Mouse (Mus musculus): Measurements from ENCODE around the gene Wdr35. TPM values are rescaled to one million over a fixed set of nuclear protein-coding genes. Genes with fewer than 3 reads are reported as not detected.
A peak's percentile ranks its signal among the peaks of the same experiment; 100 is the strongest.

Wdr35 gene
- polyA plus RNA-seq, 1 experiment, result 0.23 TPM

DNA sequence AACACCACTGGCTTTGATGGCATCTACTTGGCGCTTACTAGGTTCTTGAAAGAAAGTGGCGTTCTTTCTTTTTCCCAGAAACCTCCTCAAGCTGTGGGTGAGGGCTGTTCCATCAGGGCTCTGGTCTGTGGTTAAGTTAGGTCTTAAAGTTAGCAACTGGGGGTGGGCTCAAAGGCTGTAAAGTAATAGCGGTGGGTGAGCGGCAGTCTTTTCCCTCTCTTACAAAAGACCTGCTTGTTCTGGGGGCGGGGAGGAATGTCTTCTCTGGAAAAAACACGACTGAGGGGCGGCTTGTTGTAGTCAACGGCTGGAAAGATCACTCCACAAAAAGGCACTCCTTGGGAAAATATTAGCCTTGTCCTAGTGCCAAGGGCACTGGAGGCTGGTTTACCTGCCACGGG lies 19.5 kb upstream of the Wdr35 start:
- no peaks in the 10 kb centered on the region for H3K27me3 ChIP-seq (ENCODE audit: control insufficient read depth, insufficient read depth, low read length)
- H3K4me3 ChIP-seq (ENCODE audit: low read depth, low read length), result no peak overlapping the region
- H3K27ac ChIP-seq (ENCODE audit: insufficient read depth, low read depth, low read length), result no peak overlapping the region
- no peaks in the 10 kb centered on the region for H3K36me3 ChIP-seq (ENCODE audit: control insufficient read depth, insufficient read depth, low read length)
- no peaks in the 10 kb centered on the region for H3K4me1 ChIP-seq (ENCODE audit: control insufficient read depth, insufficient read depth, insufficient read length, low read length)
- 60% methylated on average over 9 of the region's 9 CpGs for WGBS
- no peak for TF ChIP-seq CTCF (IDR thresholded peaks at IDR 0.05; ENCODE audit: extremely low read depth, insufficient read length, insufficient replicate concordance, low read depth, low read length)
- no peak for TF ChIP-seq POLR2A (IDR thresholded peaks at IDR 0.05; ENCODE audit: low read depth, low read length)

DNA sequence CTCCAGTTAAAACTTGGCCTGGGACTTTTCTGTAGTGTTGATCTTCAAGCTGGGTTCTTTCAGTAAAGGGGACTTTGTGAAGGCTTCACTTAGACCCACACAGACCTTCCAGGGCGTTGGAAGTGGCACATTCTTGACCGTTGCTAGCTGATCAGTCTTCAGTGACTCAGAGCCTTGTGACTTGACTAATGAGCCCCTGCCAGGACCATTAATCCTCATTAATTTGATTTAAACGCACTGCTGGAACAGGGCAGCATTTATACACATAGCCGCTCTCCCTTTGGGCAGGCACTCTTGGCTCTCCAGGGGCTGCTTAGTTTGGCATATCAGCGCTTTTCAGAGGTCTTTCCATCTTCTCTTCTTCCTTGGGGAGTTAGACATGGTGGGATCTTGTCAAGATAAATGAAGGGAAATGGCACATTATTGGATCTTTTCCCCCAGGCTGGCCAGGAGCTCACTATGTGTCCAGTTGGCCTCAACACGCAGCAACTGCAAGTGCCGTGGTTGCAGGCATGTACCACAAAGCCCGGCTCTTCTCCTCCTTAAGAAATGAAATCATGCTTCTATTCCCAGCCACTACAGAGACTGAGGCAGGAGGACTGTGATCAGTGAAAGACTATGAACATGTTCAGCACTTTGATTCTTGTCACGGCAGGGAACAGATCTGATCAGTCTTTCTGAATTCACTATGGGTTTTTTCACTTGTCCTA lies 11.9 kb upstream of the Wdr35 start:
- TF ChIP-seq POLR2A (IDR thresholded peaks at IDR 0.05; ENCODE audit: low read depth, low read length) (no peak), CTCF (IDR thresholded peaks at IDR 0.05; ENCODE audit: extremely low read depth, insufficient read length, insufficient replicate concordance, low read depth, low read length) (no peak)
- Histone ChIP-seq H3K36me3 (ENCODE audit: control insufficient read depth, insufficient read depth, low read length) (no peaks in the 10 kb centered on the region), H3K27me3 (ENCODE audit: control insufficient read depth, insufficient read depth, low read length) (no peaks in the 10 kb centered on the region), H3K27ac (ENCODE audit: insufficient read depth, low read depth, low read length) (no peak overlapping the region), H3K4me1 (ENCODE audit: control insufficient read depth, insufficient read depth, insufficient read length, low read length) (no peaks in the 10 kb centered on the region), H3K4me3 (ENCODE audit: low read depth, low read length) (no peak overlapping the region)
- 77% methylated on average over 9 of the region's 9 CpGs for WGBS

- TF ChIP-seq CTCF (IDR thresholded peaks at IDR 0.05; ENCODE audit: extremely low read depth, insufficient read length, insufficient replicate concordance, low read depth, low read length) (no peak), POLR2A (IDR thresholded peaks at IDR 0.05; ENCODE audit: low read depth, low read length) (no peak)
- H3K4me1 ChIP-seq (ENCODE audit: control insufficient read depth, insufficient read depth, insufficient read length, low read length), result no peaks in the 10 kb centered on the region
- H3K27me3 ChIP-seq (ENCODE audit: control insufficient read depth, insufficient read depth, low read length), result no peaks in the 10 kb centered on the region; the same call in 1 of the 2 replicates
- no peak overlapping the region for H3K4me3 ChIP-seq (ENCODE audit: low read depth, low read length)
- no peaks in the 10 kb centered on the region for H3K36me3 ChIP-seq (ENCODE audit: control insufficient read depth, insufficient read depth, low read length)
- WGBS, result 21% methylated on average over 9 of the region's 9 CpGs
- H3K27ac ChIP-seq (ENCODE audit: insufficient read depth, low read depth, low read length), result no peak overlapping the region
Observed at GRCm38 (mm10) chr12:8969828-8970227, 3.9 kb upstream of the Wdr35 start.

DNA sequence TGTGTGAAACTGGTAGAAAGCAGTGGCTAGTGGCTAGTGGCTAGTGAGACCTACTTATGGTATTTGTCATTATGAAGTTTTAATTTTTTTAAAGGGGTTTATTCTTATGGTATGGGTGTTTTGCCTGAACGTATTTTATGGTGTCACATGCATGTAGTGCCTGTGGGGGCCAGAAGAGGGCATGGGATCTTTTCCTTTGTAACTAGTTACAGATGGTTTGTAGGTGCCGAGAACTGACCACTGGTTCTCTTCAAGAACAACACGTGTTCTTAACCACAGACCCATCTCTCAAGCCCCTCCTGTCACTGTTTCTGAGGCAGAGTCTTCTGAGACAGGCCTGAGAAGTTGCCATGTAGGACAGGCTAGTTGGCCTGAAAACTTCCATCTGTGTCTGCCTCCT lies 1.4 kb downstream of the Wdr35 start:
- Histone ChIP-seq H3K4me1 (ENCODE audit: control insufficient read depth, insufficient read depth, insufficient read length, low read length) (no peaks in the 10 kb centered on the region), H3K36me3 (ENCODE audit: control insufficient read depth, insufficient read depth, low read length) (no peaks in the 10 kb centered on the region), H3K27ac (ENCODE audit: insufficient read depth, low read depth, low read length) (no peak overlapping the region), H3K27me3 (ENCODE audit: control insufficient read depth, insufficient read depth, low read length) (no peaks in the 10 kb centered on the region; the same call in 1 of the 2 replicates), H3K4me3 (ENCODE audit: low read depth, low read length) (no peak overlapping the region)
- 92% methylated on average over 3 of the region's 3 CpGs for WGBS
- TF ChIP-seq CTCF (IDR thresholded peaks at IDR 0.05; ENCODE audit: extremely low read depth, insufficient read length, insufficient replicate concordance, low read depth, low read length) (no peak), POLR2A (IDR thresholded peaks at IDR 0.05; ENCODE audit: low read depth, low read length) (no peak)

DNA sequence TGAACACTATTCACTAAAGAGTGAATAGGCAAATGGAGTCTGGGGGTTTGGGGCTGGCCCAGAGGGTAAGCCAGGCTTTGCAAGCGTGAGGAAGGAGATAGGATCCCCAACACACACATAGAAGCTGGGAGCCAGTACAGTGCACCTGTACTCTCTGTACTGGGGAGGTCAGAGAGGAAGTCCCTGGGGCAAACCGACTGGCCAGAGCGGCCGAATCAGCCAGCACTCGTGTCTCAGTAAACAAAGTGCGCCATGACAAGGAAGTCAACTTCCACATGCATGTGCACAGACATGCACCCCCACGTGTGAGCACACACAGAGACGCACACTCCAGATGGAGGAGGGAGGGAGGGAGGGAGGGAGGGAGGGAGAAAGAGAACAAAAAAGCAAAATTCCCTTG lies 19.5 kb downstream of the Wdr35 start:
- H3K4me3 ChIP-seq (ENCODE audit: low read depth, low read length), result no peak overlapping the region
- TF ChIP-seq POLR2A (IDR thresholded peaks at IDR 0.05; ENCODE audit: low read depth, low read length) (no peak), CTCF (IDR thresholded peaks at IDR 0.05; ENCODE audit: extremely low read depth, insufficient read length, insufficient replicate concordance, low read depth, low read length) (no peak)
- no peaks in the 10 kb centered on the region for H3K4me1 ChIP-seq (ENCODE audit: control insufficient read depth, insufficient read depth, insufficient read length, low read length)
- 72% methylated on average over 8 of the region's 8 CpGs for WGBS
- no peak overlapping the region for H3K27ac ChIP-seq (ENCODE audit: insufficient read depth, low read depth, low read length)
- H3K27me3 ChIP-seq (ENCODE audit: control insufficient read depth, insufficient read depth, low read length), result no peaks in the 10 kb centered on the region
- H3K36me3 ChIP-seq (ENCODE audit: control insufficient read depth, insufficient read depth, low read length), result no peaks in the 10 kb centered on the region

- TF ChIP-seq POLR2A (IDR thresholded peaks at IDR 0.05; ENCODE audit: low read depth, low read length) (no peak), CTCF (IDR thresholded peaks at IDR 0.05; ENCODE audit: extremely low read depth, insufficient read length, insufficient replicate concordance, low read depth, low read length) (no peak)
- no peaks in the 10 kb centered on the region for H3K36me3 ChIP-seq (ENCODE audit: control insufficient read depth, insufficient read depth, low read length)
- no peak overlapping the region for H3K4me3 ChIP-seq (ENCODE audit: low read depth, low read length)
- WGBS, result 79% methylated on average over 4 of the region's 4 CpGs
- H3K27ac ChIP-seq (ENCODE audit: insufficient read depth, low read depth, low read length), result no peak overlapping the region
- H3K4me1 ChIP-seq (ENCODE audit: control insufficient read depth, insufficient read depth, insufficient read length, low read length), result no peaks in the 10 kb centered on the region
- no peaks in the 10 kb centered on the region for H3K27me3 ChIP-seq (ENCODE audit: control insufficient read depth, insufficient read depth, low read length)
Observed at GRCm38 (mm10) chr12:8998318-8998717, 24.6 kb downstream of the Wdr35 start.

DNA sequence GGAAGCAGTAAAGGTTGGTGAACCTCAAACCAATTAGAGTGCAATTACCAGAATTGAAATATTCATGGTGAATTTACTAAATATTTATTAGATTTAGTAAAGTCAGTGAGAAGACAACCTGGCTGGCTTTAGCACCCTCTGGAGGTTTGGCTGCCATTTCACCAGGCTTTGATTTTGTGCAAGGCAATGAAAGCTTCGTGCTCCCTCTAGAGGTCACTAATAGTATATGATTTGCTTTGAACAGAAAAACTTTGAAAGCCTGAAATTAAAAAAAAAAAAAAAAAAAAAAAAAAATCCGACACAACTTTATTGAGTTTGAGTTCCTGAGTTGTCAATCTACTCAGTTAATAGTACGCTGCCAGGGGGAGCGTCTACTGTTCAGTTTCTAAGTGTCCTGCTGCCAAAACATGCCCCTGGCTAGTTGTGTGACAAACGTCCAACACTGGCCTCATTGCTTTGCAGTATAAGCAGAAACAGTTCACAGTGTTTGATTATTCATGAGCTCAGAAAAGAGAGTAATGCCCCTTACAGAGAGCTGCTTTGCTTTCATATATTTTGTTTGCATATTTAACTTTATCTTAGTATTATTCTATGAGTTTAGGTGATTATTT lies 28.5 kb downstream of the Wdr35 start:
- TF ChIP-seq POLR2A (IDR thresholded peaks at IDR 0.05; ENCODE audit: low read depth, low read length), result no peak
- TF ChIP-seq CTCF (IDR thresholded peaks at IDR 0.05; ENCODE audit: extremely low read depth, insufficient read length, insufficient replicate concordance, low read depth, low read length), result peak; percentile 61; the same call in 1 of the 2 replicates
- Histone ChIP-seq H3K4me1 (ENCODE audit: control insufficient read depth, insufficient read depth, insufficient read length, low read length) (no peaks in the 10 kb centered on the region), H3K27ac (ENCODE audit: insufficient read depth, low read depth, low read length) (no peak overlapping the region), H3K4me3 (ENCODE audit: low read depth, low read length) (no peak overlapping the region), H3K27me3 (ENCODE audit: control insufficient read depth, insufficient read depth, low read length) (no peaks in the 10 kb centered on the region), H3K36me3 (ENCODE audit: control insufficient read depth, insufficient read depth, low read length) (no peaks in the 10 kb centered on the region)
- WGBS, result 11% methylated on average over 5 of the region's 5 CpGs
